Mouse (Mus musculus) urinary bladder, postnatal 10 days (tissue): ENCODE results near the gene Vmn1r19.
"Not testable (repeated sequence)": the region's sequence is repeated elsewhere in the genome, so short reads cannot be mapped to it uniquely, and the experiment has no call there.

Source experiments
- DNase-seq: peaks from one replicate; pipeline ENCODE4 v3.0.0; 2022; ENCODE audit warnings: low spot score

Vmn1r19 gene

GRCm38 (mm10) chr6:57403480-57403879 is at the start of gene Vmn1r19:
Gene Vmn1r19, plus strand, starts transcription at chr6:57403780.
- not testable (repeated sequence) for DNase-seq

GRCm38 (mm10) chr6:57356864-57357263 is 46.7 kb upstream of the Vmn1r19 start:
- no peak for DNase-seq

GRCm38 (mm10) chr6:57363627-57364026 is 40.0 kb upstream of the Vmn1r19 start, which contains the start of gene Vmn1r17:
Gene Vmn1r17, minus strand, starts transcription at chr6:57363727.
- DNase-seq: no peak

GRCm38 (mm10) chr6:57365866-57366265 is 37.7 kb upstream of the Vmn1r19 start:
- DNase-seq: not testable (repeated sequence)

- DNase-seq: no peak
Measured at GRCm38 (mm10) chr6:57367496-57367895, 36.1 kb upstream of the Vmn1r19 start.

GRCm38 (mm10) chr6:57395683-57396082 is 7.9 kb upstream of the Vmn1r19 start, which contains the start of gene Vmn1r18:
Gene Vmn1r18, minus strand, starts transcription at chr6:57395783.
- no peak for DNase-seq

GRCm38 (mm10) chr6:57428630-57429029 is 25.1 kb downstream of the Vmn1r19 start, which contains the start of gene Vmn1r20:
Gene Vmn1r20, plus strand, starts transcription at chr6:57428930.
- no peak for DNase-seq

- DNase-seq: no peak
Measured at GRCm38 (mm10) chr6:57431196-57431595, 27.6 kb downstream of the Vmn1r19 start.
